Mouse (Mus musculus) embryonic fibroblast, embryonic 13.5 days (primary cell): Measurements from ENCODE around the gene Ptn. TPM values are rescaled to one million over a fixed set of nuclear protein-coding genes. Genes with fewer than 3 reads are reported as not detected.

ENCODE experiments used
- H3K27ac ChIP-seq: 2 replicates; pipeline ENCODE4 v1.5.1; 2012; ENCODE audit warnings: low read length, control low read depth, inconsistent platforms; ENCODE audit not compliant: insufficient read depth
- H3K4me1 ChIP-seq: 2 replicates; pipeline ENCODE4 v1.6.1; 2011; ENCODE audit warnings: low read length; ENCODE audit not compliant: control insufficient read depth, insufficient read depth
- H3K4me3 ChIP-seq: 2 replicates; pipeline ENCODE4 v1.5.1; 2011; ENCODE audit warnings: mild to moderate bottlenecking, control low read depth, low read length; ENCODE audit not compliant: insufficient read depth
- CTCF ChIP-seq: IDR thresholded peaks from 2 replicates; pipeline ENCODE4 v1.5.1; 2011; ENCODE audit warnings: mild to moderate bottlenecking, control low read depth, low read length, moderate library complexity, borderline replicate concordance; ENCODE audit not compliant: insufficient read depth
- POLR2A ChIP-seq: IDR thresholded peaks from 2 replicates; pipeline ENCODE4 v1.6.1; 2011; ENCODE audit warnings: low read depth, mild to moderate bottlenecking, control low read depth, low read length, moderate library complexity
- polyA plus RNA-seq: library from polyadenylated mRNA; stranded (reverse); fragments of >200 nt; gene quantifications from 2 replicates; pipeline ENCODE4 v1.2.4, GENCODE M21; 2011; ENCODE audit warnings: low read depth; ENCODE audit not compliant: missing spikeins, insufficient read length

Ptn gene
- polyA plus RNA-seq, 1 experiment, result 1,598 TPM

GRCm38 (mm10) chr6:36838747-36839146, 28.7 kb upstream of the Ptn start:
- Histone ChIP-seq H3K27ac (no peak overlapping the region), H3K4me1 (peaks cover 11% of the 10 kb centered on the region), H3K4me3 (no peak overlapping the region)
- TF ChIP-seq CTCF, result no peak
- no peak for TF ChIP-seq POLR2A

DNA sequence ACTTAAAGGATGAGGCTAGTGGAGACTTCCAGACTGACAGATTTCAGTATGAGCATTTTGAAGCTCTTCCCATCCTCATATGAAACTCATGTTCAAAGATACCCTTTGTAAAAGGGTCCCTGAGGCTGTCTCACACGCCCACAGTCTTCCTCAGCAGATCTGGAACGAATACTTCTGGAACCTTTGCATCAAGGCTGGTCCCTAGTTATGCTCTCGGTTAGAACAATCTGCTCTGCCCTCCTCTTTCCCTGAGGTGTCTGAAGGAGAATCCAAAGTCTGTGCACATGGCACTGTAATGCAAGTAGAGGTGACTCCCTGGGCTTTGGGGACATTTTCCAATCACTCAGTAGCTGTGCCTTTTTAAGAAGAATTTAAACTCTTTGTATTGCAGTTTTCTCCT, 25.3 kb upstream of the Ptn start:
- H3K4me3 ChIP-seq, result no peak overlapping the region
- H3K4me1 ChIP-seq, result peaks cover 13% of the 10 kb centered on the region
- no peak for TF ChIP-seq POLR2A
- TF ChIP-seq CTCF, result no peak
- H3K27ac ChIP-seq, result no peak overlapping the region

DNA sequence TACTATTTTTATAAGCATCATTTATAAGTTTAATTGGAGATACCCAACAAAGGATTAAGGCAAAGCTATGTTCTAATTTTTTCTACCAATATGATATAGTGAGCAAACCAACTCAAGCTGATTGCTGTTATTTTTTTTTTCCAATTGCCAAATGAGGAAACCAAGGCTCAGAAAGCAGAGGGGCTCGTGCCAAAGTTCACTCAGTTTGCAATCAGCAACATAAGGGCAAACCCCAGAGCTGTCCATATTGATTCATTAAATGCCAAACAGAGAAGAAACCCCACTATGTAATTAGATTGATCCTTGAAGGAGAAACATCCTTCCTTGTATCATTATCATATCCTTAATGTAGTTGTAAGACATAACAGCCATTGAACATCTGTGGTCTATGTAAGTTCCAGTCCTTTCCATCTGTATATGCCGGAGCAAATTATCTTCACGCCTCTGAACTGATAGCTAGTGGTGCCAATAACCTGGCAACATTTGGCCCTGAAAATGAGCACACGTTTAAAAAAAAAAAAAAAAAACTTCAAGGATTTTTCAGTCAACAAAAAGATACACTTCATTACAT, 24.8 kb upstream of the Ptn start:
- peaks cover 18% of the 10 kb centered on the region for H3K4me1 ChIP-seq
- no peak for TF ChIP-seq POLR2A
- H3K4me3 ChIP-seq, result no peak overlapping the region
- H3K27ac ChIP-seq, result no peak overlapping the region

DNA sequence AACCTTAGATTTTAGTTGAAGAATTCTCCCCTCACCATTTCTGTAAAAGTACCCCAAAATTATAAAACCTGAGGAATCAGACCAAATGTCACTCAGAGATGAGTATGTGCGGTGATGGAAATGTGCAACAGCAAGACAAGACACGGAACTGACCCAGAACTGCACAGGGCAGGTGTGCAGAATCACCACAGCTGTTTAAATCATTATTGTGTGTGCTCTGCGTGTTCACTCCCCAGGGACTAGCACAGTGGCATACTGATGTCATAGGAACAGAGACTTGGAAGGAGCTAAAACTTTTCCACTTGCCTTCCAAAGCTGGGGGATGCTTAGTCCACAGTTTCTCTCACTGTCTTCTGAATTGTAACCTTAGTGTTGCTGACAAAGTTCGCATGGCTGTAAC, 22.7 kb upstream of the Ptn start:
- no peak for TF ChIP-seq CTCF
- TF ChIP-seq POLR2A, result no peak
- Histone ChIP-seq H3K27ac (peak overlapping the region; percentile 92), H3K4me3 (no peak overlapping the region), H3K4me1 (peaks cover 19% of the 10 kb centered on the region)

DNA sequence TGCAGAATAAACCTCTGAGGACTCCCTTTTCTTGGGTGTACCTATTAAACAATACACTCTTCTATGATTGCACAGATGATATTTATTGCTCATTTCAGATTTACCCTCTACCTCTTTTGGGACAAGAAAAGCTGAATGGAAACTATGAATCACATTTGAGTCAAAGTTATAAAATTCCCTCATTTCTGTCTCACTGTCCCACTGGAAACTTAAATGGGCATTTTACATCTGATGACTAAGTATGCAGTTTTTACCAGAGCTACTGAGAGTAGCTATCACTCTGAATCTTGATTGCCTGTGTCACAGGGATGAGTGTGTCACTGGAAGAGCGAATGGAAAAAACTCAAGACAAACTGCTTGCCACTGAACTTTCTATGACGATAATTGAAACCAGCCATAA, 22.2 kb upstream of the Ptn start:
- Histone ChIP-seq H3K4me1 (peaks cover 19% of the 10 kb centered on the region), H3K4me3 (no peak overlapping the region), H3K27ac (peak overlapping the region; percentile 94)
- TF ChIP-seq CTCF (no peak), POLR2A (peak; percentile 32; the same call in 1 of the 2 replicates)

- TF ChIP-seq CTCF (no peak), POLR2A (no peak)
- Histone ChIP-seq H3K4me1 (peaks cover 19% of the 10 kb centered on the region), H3K27ac (peak overlapping the region; percentile 98), H3K4me3 (no peak overlapping the region)
Observed at GRCm38 (mm10) chr6:36830371-36830925, 20.4 kb upstream of the Ptn start.

DNA sequence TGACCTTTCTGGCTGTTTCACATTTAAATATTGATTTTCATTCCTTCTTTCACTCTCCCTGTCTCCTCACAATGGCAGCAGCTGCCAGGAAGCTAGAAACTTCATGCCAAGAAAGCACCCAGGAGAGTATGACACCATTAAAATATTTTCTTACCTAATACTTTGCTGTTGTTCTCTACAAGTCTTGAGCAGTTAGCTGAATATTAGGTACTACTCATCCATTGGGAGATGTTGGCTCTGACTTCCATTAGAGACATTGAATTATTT, 9.7 kb upstream of the Ptn start:
- Histone ChIP-seq H3K27ac (peak overlapping the region; percentile 99), H3K4me3 (no peak overlapping the region), H3K4me1 (peaks cover 8% of the 10 kb centered on the region)
- TF ChIP-seq POLR2A (no peak), CTCF (no peak)

DNA sequence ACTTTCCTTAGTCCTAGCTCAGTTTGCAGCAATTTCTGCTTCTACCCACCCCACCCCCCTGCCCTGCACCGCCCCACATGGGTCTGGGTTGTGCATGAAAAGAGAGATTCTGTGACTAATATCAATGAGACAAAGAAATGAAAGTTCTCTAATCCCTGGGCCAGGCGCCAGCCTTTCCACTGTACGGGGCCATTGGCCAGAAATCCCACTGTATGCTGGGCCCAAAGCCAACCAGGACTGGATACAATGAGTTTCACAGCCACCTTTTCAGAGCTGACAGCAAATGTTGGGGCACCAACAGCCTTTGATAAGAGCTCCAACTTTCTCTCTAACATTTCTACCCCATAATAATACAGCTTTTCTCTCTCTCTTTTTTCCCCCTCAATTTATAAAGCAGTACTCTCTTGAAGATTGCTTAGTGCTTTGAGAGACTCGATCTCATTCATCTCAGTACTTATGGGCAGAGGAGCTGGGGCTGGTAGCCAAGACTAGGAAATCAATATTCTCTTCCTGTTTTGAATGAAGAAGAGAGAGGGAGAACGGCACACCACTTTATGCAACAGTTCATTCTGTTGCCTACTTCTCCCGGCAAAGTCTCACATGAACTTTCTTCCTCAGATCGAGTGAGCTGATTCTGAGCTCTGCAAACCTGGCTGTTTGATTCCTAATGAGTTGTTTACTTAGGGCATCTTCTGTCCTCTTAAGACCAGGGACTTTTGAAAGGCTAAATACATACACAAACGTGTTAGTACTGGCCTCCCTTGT, 9.2 kb upstream of the Ptn start:
- TF ChIP-seq POLR2A, result 0 out of 2 replicates have a peak, but pooled peaks have one; percentile 23
- no peak for TF ChIP-seq CTCF
- Histone ChIP-seq H3K27ac (peak overlapping the region; percentile 99), H3K4me1 (peaks cover 8% of the 10 kb centered on the region), H3K4me3 (no peak overlapping the region)

DNA sequence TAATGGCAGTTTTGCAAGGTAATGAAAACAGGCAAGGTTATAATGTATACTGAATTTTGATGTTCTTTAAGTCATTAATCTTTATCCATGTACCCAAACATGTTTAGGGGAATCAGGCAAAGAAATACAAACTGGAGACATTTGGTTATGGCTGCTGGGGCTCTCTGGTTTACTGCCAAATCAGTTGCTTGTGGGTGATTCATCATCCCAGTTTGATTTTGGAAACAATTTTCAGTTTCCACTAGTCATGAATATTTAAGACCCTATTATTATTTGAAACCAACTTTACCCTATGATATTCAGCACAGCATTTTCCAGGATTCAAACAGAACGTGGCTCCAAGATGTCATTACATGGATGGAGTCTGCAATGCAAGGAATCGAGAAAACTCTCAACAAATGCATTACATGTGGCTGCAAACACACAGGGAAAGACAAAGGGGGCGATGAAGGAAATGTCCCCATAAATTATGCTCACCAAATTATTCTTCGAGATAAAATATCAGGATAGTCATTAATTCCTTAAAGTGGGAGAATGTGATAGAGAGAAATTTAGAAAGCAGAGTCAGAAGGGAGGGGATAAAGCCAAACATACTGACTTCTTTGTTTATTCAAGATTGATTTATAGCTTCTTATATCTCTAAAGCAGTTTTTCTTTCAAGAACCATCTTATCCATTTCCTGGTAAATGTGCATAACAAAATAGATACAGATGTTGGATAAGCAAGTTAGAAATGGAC, 8.4 kb upstream of the Ptn start:
- Histone ChIP-seq H3K4me1 (peaks cover 11% of the 10 kb centered on the region), H3K4me3 (no peak overlapping the region), H3K27ac (peak overlapping the region; percentile 98)
- TF ChIP-seq POLR2A (0 out of 2 replicates have a peak, but pooled peaks have one; percentile 22), CTCF (no peak)

DNA sequence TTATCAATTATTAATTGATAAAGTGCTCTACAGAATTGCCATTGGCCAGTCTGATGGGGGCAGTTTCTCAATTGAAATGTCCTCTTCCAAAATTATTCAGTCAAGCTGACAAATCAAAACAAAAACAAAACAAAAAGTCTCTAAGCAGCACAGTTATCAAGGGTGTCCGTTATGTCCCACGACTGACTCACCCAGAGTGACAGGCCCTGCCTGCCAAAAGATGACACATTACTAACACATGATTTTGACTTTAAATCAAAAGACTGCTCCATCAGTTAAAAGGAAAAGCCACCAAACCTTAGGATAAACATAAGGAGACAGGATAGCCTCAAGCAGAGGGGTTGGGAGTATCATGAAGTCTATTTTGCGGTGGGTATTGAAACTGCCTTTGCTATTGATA, 6.6 kb upstream of the Ptn start:
- Histone ChIP-seq H3K4me3 (no peak overlapping the region), H3K27ac (peak overlapping the region; percentile 98), H3K4me1 (peaks cover 11% of the 10 kb centered on the region)
- TF ChIP-seq CTCF (no peak), POLR2A (no peak)
